Mouse (Mus musculus) spleen, adult 2 months (tissue): ENCODE data around the gene Zbtb12. TPM values are rescaled to one million over a fixed set of nuclear protein-coding genes. Genes with fewer than 3 reads are reported as not detected.
"Not testable (repeated sequence)": the region's sequence is repeated elsewhere in the genome, so short reads cannot be mapped to it uniquely, and the experiment has no call there.

Experiments
- DNase-seq, 2 experiments: peaks; one replicate each; pipeline versions ENCODE4 v3.0.0 to v3.0.0-alpha.2; 2012 to 2021; ENCODE audit warnings: low spot score in 2 of 2, low read depth in 1 of 2
- H3K27ac ChIP-seq: fragments of 200-500 bp; 2 replicates; pipeline ENCODE4 v1.5.1; 2012; ENCODE audit warnings: low read length, inconsistent platforms; ENCODE audit not compliant: insufficient read depth
- H3K27me3 ChIP-seq: fragments of 200-500 bp; 2 replicates; pipeline ENCODE4 v1.6.1; 2012; ENCODE audit warnings: mild to moderate bottlenecking, moderate library complexity, low read length, inconsistent platforms; ENCODE audit not compliant: control insufficient read depth, insufficient read depth
- H3K36me3 ChIP-seq: fragments of 200-500 bp; 2 replicates; pipeline ENCODE4 v1.6.1; 2012; ENCODE audit warnings: mild to moderate bottlenecking, low read length, inconsistent platforms; ENCODE audit not compliant: control insufficient read depth, insufficient read depth
- H3K4me1 ChIP-seq: fragments of 200-500 bp; 2 replicates; pipeline ENCODE4 v1.6.1; 2011; ENCODE audit warnings: inconsistent platforms; ENCODE audit not compliant: control insufficient read depth, insufficient read depth, insufficient read length
- H3K4me3 ChIP-seq: fragments of 200-500 bp; 2 replicates; pipeline ENCODE4 v1.5.1; 2011; ENCODE audit warnings: mild to moderate bottlenecking, inconsistent platforms; ENCODE audit not compliant: insufficient read depth, insufficient read length; ENCODE audit errors: extremely low read depth
- CTCF ChIP-seq: fragments of 200-500 bp; IDR thresholded peaks from 2 replicates; pipeline ENCODE4 v1.5.1; 2011; ENCODE audit warnings: mild to moderate bottlenecking, inconsistent platforms; ENCODE audit not compliant: insufficient read depth, insufficient read length, insufficient replicate concordance; ENCODE audit errors: extremely low read depth
- POLR2A ChIP-seq: fragments of 200-500 bp; IDR thresholded peaks from 2 replicates; pipeline ENCODE4 v1.6.1; 2011; ENCODE audit warnings: low read depth, low read length, inconsistent platforms
- WGBS: fragments of 180-500 bp; shearing (Covaris S2); methylation state at CpG from one replicate; pipeline ENCODE4 v1.1.7; 2018; 5-methylcytosine and 5-hydroxymethylcytosine counted together
- polyA plus RNA-seq: library from polyadenylated mRNA; depleted of rRNA; stranded (reverse); fragments of >200 nt; gene quantifications from 2 replicates; pipeline ENCODE4 v1.2.3, GENCODE M21; 2012; rRNA removed

Zbtb12 gene
- polyA plus RNA-seq: 12.0 and 13.1 TPM in 2 replicates

DNA sequence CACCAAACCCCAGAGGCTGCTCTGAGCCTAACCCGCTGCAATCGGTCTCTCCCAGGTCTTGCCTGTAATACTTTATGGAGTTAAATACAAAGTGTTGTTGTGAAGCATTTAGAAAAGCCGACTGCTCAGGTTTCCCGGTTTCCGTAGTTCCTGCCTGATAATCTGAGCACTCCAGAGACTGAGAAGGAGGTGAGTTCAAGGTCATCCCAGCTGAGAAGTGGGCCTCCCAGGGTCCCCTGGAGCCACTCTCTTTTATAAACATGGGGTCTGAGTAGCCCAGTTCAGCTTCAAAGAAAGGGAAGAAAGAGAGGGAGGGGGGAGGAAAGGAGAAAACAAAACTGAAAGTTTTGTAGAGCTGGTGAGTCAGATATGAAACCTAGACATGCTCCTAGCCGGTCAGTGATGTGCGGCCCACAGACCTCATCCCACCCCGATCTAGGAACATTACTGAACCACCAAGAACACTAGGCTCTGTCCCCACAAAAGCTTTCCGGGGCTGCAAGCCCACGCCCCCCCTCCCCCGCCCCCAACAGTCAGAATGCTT lies at the start of gene Zbtb12:
Gene Zbtb12, plus strand, starts transcription at position 148 of the 544 bp plus-strand sequence.
- 44% methylated on average over 11 of the region's 11 CpGs for WGBS
- TF ChIP-seq POLR2A: no peak
- TF ChIP-seq CTCF: no peak
- no peak for DNase-seq
- Histone ChIP-seq H3K27me3 (no peaks in the 10 kb centered on the region), H3K27ac (peak within 1 kb of the TSS; percentile 3; the same call in 1 of the 2 replicates), H3K4me3 (peak within 1 kb of the TSS; percentile 29; the same call in 1 of the 2 replicates), H3K36me3 (no peaks in the 10 kb centered on the region), H3K4me1 (peaks cover 7% of the 10 kb centered on the region; the same call in 1 of the 2 replicates)

DNA sequence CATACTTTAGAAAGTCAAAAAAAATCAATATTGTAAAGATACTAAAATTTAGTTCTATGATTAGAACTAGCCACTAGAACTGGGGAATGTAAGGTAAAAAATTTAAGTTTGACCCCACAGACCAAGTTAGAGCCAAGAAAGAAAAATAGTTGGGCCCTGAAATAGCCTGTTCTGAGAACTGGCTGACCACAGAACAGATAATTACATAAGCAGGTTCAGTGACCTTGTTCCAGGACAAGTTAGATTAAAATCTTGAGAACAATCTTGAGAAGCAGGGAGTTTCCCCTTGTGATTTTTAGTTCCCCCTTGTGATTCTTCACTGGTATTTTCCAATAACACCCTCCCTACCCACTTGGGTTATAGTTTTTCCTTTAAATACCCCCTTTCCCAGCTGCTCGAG lies 48.5 kb upstream of the Zbtb12 start:
- not testable (repeated sequence) for DNase-seq, H3K4me3 ChIP-seq, H3K4me1 ChIP-seq, H3K27ac ChIP-seq, H3K27me3 ChIP-seq
- H3K36me3 ChIP-seq: peaks cover 30% of the 10 kb centered on the region
- 81% methylated on average over 1 of the region's 1 CpGs for WGBS

DNA sequence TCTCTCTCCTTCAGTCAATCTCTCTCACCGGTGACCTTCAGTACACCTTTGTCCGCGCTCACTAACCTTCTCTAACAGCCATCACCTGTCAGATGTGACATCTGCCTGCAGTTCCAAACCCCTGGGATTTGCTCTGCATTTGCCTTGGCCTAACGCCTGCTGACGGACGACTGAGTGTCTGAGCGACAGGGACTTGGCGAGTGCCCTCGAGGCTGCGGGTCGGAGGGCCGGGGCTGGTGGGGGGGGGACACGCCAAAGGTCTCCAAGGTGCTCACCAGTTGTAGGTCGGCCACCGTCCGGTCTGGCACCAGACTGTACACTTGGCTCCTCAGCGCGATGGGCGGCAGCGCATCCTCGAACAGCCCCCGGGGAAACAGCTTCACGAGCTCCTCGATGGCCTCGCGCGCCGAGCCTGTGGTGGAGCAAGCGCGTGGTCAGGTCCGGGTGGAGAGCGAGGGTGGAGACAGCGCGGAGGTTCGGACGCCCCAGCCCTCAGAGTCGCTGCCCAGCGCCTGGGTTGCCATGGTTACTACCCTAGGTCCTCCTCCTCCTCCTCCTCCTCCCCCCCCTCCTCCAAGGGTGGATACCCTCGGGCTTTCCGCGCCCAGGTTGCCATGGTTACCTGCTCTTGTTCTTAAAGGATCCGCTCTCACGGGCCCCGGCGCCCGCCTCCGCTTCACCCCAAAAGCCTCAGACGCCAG lies 43.0 kb upstream of the Zbtb12 start:
- Histone ChIP-seq H3K36me3 (peaks cover 17% of the 10 kb centered on the region), H3K27ac (peak overlapping the region; percentile 72), H3K27me3 (no peaks in the 10 kb centered on the region), H3K4me3 (peak overlapping the region; percentile 70), H3K4me1 (peaks cover 14% of the 10 kb centered on the region)
- DNase-seq: no peak
- no peak for TF ChIP-seq CTCF
- no peak for TF ChIP-seq POLR2A
- 7% methylated on average over 48 of the region's 48 CpGs for WGBS

DNA sequence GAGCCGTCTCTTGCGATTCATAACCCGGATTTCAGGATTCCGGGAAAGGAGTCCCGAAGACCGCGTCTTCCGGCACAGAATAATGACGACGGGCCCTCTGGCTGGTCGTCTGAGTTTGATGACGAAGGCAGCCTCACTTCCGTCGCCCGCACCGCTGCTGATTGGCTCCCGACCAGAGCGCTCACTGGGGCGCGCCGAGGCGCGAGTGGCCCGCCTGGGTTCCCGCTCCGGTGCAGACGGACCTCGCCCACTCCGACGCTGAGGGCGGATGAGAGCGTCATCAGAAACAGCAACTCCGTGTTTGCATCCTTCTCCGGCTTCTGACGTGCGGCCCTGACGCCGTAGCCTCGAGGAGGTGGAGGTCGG lies 42.4 kb upstream of the Zbtb12 start, which contains the start of the genes Stk19 and Dxo:
Gene Stk19, minus strand, starts transcription at position 90 of the 366 bp plus-strand sequence.
Gene Dxo, plus strand, starts transcription at position 164 of the 366 bp plus-strand sequence.
- under 1% methylated on average over 40 of the region's 40 CpGs for WGBS
- Histone ChIP-seq H3K36me3 (peaks cover 19% of the 10 kb centered on the region), H3K27me3 (no peaks in the 10 kb centered on the region), H3K27ac (peak within 1 kb of the TSS; percentile 79), H3K4me1 (peaks cover 14% of the 10 kb centered on the region), H3K4me3 (peak within 1 kb of the TSS; percentile 70)
- TF ChIP-seq CTCF (no peak), POLR2A (peak; percentile 68)
- peak; percentile 89 to 90 for DNase-seq

DNA sequence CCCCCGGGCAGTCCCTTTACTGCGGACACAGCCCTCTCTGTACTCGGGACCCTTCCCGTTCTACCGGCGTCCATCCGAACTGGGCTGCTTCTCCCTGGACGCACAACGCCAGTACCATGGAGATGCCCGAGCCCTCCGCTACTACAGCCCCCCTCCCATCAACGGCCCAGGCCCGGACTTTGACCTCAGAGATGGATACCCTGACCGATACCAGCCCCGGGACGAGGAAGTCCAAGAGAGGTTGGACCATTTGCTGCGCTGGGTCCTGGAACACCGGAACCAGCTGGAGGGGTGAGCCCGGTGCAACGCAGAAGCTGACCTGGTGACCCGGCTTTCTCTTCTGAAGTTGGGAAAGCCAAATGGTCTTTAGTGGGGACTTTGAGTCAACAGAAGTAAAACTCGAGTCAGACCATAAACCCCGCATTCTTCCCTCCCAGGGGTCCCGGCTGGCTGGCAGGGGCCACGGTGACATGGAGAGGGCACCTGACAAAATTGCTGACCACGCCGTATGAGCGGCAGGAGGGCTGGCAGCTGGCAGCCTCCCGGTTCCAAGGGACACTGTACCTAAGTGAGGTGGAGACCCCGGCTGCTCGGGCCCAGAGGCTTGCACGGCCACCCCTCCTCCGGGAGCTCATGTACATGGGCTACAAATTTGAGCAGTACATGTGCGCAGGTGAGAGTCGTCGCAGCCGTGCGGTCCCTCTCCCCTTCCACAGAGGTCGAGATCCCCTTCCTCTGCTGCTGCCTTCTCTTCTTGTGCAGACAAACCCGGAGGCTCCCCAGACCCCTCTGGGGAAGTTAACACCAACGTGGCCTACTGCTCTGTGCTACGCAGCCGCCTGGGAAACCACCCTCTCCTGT lies 41.6 kb upstream of the Zbtb12 start:
- H3K4me1 ChIP-seq: peaks cover 14% of the 10 kb centered on the region
- DNase-seq: no peak
- peaks cover 23% of the 10 kb centered on the region for H3K36me3 ChIP-seq
- peak overlapping the region; percentile 79 for H3K27ac ChIP-seq
- H3K4me3 ChIP-seq: peak overlapping the region; percentile 70
- 46% methylated on average over 43 of the region's 43 CpGs for WGBS
- H3K27me3 ChIP-seq: no peaks in the 10 kb centered on the region
- TF ChIP-seq POLR2A: no peak
- no peak for TF ChIP-seq CTCF

DNA sequence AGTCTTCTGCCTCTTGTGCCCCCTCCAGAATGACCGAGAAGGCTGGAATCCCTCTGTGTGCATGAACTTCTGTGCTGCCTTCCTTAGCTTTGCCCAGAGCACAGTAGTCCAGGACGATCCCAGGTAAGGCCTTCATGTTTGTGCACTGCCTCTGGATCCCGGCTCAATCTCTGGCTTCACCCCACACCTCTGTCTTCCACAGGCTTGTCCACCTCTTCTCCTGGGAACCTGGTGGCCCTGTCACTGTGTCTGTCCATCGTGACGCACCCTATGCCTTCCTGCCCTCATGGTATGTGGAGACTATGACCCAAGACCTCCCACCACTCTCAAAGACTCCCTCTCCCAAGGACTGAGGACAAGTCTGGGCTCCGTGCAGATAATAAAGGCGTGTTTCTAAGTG lies 40.5 kb upstream of the Zbtb12 start:
- Histone ChIP-seq H3K27ac (no peak overlapping the region), H3K27me3 (no peaks in the 10 kb centered on the region), H3K4me3 (no peak overlapping the region), H3K4me1 (peaks cover 14% of the 10 kb centered on the region), H3K36me3 (peaks cover 23% of the 10 kb centered on the region)
- TF ChIP-seq CTCF: no peak
- no peak for TF ChIP-seq POLR2A
- WGBS: 92% methylated on average over 7 of the region's 7 CpGs
- no peak for DNase-seq
